Mouse (Mus musculus) megakaryocyte, embryonic 14.5 days (primary cell): ENCODE measurements around the gene Pias4.

Experiments used
- FLI1 ChIP-seq: IDR thresholded peaks from 2 replicates; pipeline ENCODE4 v1.6.1; 2012; ENCODE audit warnings: low read length, inconsistent platforms, mixed read lengths
- GATA1 ChIP-seq: IDR thresholded peaks from 3 replicates; pipeline ENCODE4 v1.6.1; 2012; ENCODE audit warnings: mixed read lengths, low read length, inconsistent platforms, borderline replicate concordance

GRCm38 (mm10) chr10:81179451-81180342 lies 12.0 kb upstream of the Pias4 start:
- TF ChIP-seq GATA1 (no peak), FLI1 (no peak)
